Mouse (Mus musculus): Measurements from ENCODE around the gene Ap5z1. TPM values are rescaled to one million over a fixed set of nuclear protein-coding genes. Genes with fewer than 3 reads are reported as not detected.

Gene Ap5z1
- polyA plus RNA-seq, 1 experiment = 6.6 TPM

- H3K79me2 ChIP-seq (ENCODE audit: control insufficient read depth, insufficient read depth) = no peaks in the 10 kb centered on the region
- TF ChIP-seq MYOG (IDR thresholded peaks at IDR 0.05; ENCODE audit: control insufficient read depth, extremely low read depth, insufficient read length) = no peak
- TF ChIP-seq MYOD1 (IDR thresholded peaks at IDR 0.05; ENCODE audit: control insufficient read depth, insufficient read length, low read depth) = no peak
- no peak for TF ChIP-seq CEBPB (IDR thresholded peaks at IDR 0.05; ENCODE audit: low read depth)
- no peak for TF ChIP-seq FOSL1 (IDR thresholded peaks at IDR 0.05; ENCODE audit: insufficient read depth, low read length, poor library complexity, severe bottlenecking)
- TF ChIP-seq MAX (IDR thresholded peaks at IDR 0.05) = no peak
- TF ChIP-seq CTCF (IDR thresholded peaks at IDR 0.05; ENCODE audit: control insufficient read depth, insufficient read depth, insufficient read length) = no peak
- no peak for TF ChIP-seq USF1 (IDR thresholded peaks at IDR 0.05; ENCODE audit: low read depth)
- no peaks in the 10 kb centered on the region for H3K36me3 ChIP-seq (ENCODE audit: control insufficient read depth, insufficient read depth)
- H3K79me3 ChIP-seq (ENCODE audit: low read depth) = no peaks in the 10 kb centered on the region
- no peaks in the 10 kb centered on the region for H3K27me3 ChIP-seq (ENCODE audit: control insufficient read depth, insufficient read depth, insufficient read length)
- no peak overlapping the region for H3K4me3 ChIP-seq (ENCODE audit: insufficient read depth, poor library complexity, severe bottlenecking)
- no peak overlapping the region for H3ac ChIP-seq (ENCODE audit: control insufficient read depth, insufficient read length, low read depth)
Measured at GRCm38 (mm10) chr5:142462641-142462948, 1.1 kb upstream of the Ap5z1 start.

- H3K79me3 ChIP-seq (ENCODE audit: low read depth) = no peaks in the 10 kb centered on the region
- H3K36me3 ChIP-seq (ENCODE audit: control insufficient read depth, insufficient read depth) = no peaks in the 10 kb centered on the region
- H3K79me2 ChIP-seq (ENCODE audit: control insufficient read depth, insufficient read depth) = no peaks in the 10 kb centered on the region
- H3K4me3 ChIP-seq (ENCODE audit: insufficient read depth, poor library complexity, severe bottlenecking) = no peak overlapping the region
- no peaks in the 10 kb centered on the region for H3K27me3 ChIP-seq (ENCODE audit: control insufficient read depth, insufficient read depth, insufficient read length)
- H3ac ChIP-seq (ENCODE audit: control insufficient read depth, insufficient read length, low read depth) = no peak overlapping the region
- TF ChIP-seq MYOG (IDR thresholded peaks at IDR 0.05; ENCODE audit: control insufficient read depth, extremely low read depth, insufficient read length) (no peak), MAX (IDR thresholded peaks at IDR 0.05) (no peak), FOSL1 (IDR thresholded peaks at IDR 0.05; ENCODE audit: insufficient read depth, low read length, poor library complexity, severe bottlenecking) (no peak), CEBPB (IDR thresholded peaks at IDR 0.05; ENCODE audit: low read depth) (no peak), MYOD1 (IDR thresholded peaks at IDR 0.05; ENCODE audit: control insufficient read depth, insufficient read length, low read depth) (no peak), CTCF (IDR thresholded peaks at IDR 0.05; ENCODE audit: control insufficient read depth, insufficient read depth, insufficient read length) (no peak), USF1 (IDR thresholded peaks at IDR 0.05; ENCODE audit: low read depth) (no peak)
Measured at GRCm38 (mm10) chr5:142463011-142463410, 733 bp upstream of the Ap5z1 start.

GRCm38 (mm10) chr5:142468375-142468774 lies 4.6 kb downstream of the Ap5z1 start:
- Histone ChIP-seq H3ac (ENCODE audit: control insufficient read depth, insufficient read length, low read depth) (no peak overlapping the region), H3K4me3 (ENCODE audit: insufficient read depth, poor library complexity, severe bottlenecking) (no peak overlapping the region), H3K36me3 (ENCODE audit: control insufficient read depth, insufficient read depth) (peaks cover 6% of the 10 kb centered on the region), H3K27me3 (ENCODE audit: control insufficient read depth, insufficient read depth, insufficient read length) (no peaks in the 10 kb centered on the region), H3K79me3 (ENCODE audit: low read depth) (no peaks in the 10 kb centered on the region), H3K79me2 (ENCODE audit: control insufficient read depth, insufficient read depth) (no peaks in the 10 kb centered on the region)
- TF ChIP-seq MAX (IDR thresholded peaks at IDR 0.05) (no peak), FOSL1 (IDR thresholded peaks at IDR 0.05; ENCODE audit: insufficient read depth, low read length, poor library complexity, severe bottlenecking) (no peak), USF1 (IDR thresholded peaks at IDR 0.05; ENCODE audit: low read depth) (no peak), MYOG (IDR thresholded peaks at IDR 0.05; ENCODE audit: control insufficient read depth, extremely low read depth, insufficient read length) (no peak), CEBPB (IDR thresholded peaks at IDR 0.05; ENCODE audit: low read depth) (no peak), CTCF (IDR thresholded peaks at IDR 0.05; ENCODE audit: control insufficient read depth, insufficient read depth, insufficient read length) (no peak), MYOD1 (IDR thresholded peaks at IDR 0.05; ENCODE audit: control insufficient read depth, insufficient read length, low read depth) (no peak)

- H3K4me3 ChIP-seq (ENCODE audit: insufficient read depth, poor library complexity, severe bottlenecking) = no peak overlapping the region
- TF ChIP-seq CTCF (IDR thresholded peaks at IDR 0.05; ENCODE audit: control insufficient read depth, insufficient read depth, insufficient read length) = no peak
- TF ChIP-seq MYOG (IDR thresholded peaks at IDR 0.05; ENCODE audit: control insufficient read depth, extremely low read depth, insufficient read length) = no peak
- TF ChIP-seq MAX (IDR thresholded peaks at IDR 0.05) = no peak
- H3ac ChIP-seq (ENCODE audit: control insufficient read depth, insufficient read length, low read depth) = no peak overlapping the region
- no peaks in the 10 kb centered on the region for H3K27me3 ChIP-seq (ENCODE audit: control insufficient read depth, insufficient read depth, insufficient read length)
- no peaks in the 10 kb centered on the region for H3K79me3 ChIP-seq (ENCODE audit: low read depth)
- H3K79me2 ChIP-seq (ENCODE audit: control insufficient read depth, insufficient read depth) = no peaks in the 10 kb centered on the region
- peaks cover 6% of the 10 kb centered on the region for H3K36me3 ChIP-seq (ENCODE audit: control insufficient read depth, insufficient read depth)
Measured at GRCm38 (mm10) chr5:142469796-142470195, 6.1 kb downstream of the Ap5z1 start.

GRCm38 (mm10) chr5:142473696-142474095 lies 10.0 kb downstream of the Ap5z1 start:
- H3K79me2 ChIP-seq (ENCODE audit: control insufficient read depth, insufficient read depth) = no peaks in the 10 kb centered on the region
- H3K4me3 ChIP-seq (ENCODE audit: insufficient read depth, poor library complexity, severe bottlenecking) = no peak overlapping the region
- no peaks in the 10 kb centered on the region for H3K79me3 ChIP-seq (ENCODE audit: low read depth)
- H3K27me3 ChIP-seq (ENCODE audit: control insufficient read depth, insufficient read depth, insufficient read length) = no peaks in the 10 kb centered on the region
- H3ac ChIP-seq (ENCODE audit: control insufficient read depth, insufficient read length, low read depth) = no peak overlapping the region
- H3K36me3 ChIP-seq (ENCODE audit: control insufficient read depth, insufficient read depth) = peaks cover 6% of the 10 kb centered on the region
- TF ChIP-seq MYOG (IDR thresholded peaks at IDR 0.05; ENCODE audit: control insufficient read depth, extremely low read depth, insufficient read length) (no peak), USF1 (IDR thresholded peaks at IDR 0.05; ENCODE audit: low read depth) (no peak), CTCF (IDR thresholded peaks at IDR 0.05; ENCODE audit: control insufficient read depth, insufficient read depth, insufficient read length) (no peak), MAX (IDR thresholded peaks at IDR 0.05) (no peak), FOSL1 (IDR thresholded peaks at IDR 0.05; ENCODE audit: insufficient read depth, low read length, poor library complexity, severe bottlenecking) (no peak), CEBPB (IDR thresholded peaks at IDR 0.05; ENCODE audit: low read depth) (no peak), MYOD1 (IDR thresholded peaks at IDR 0.05; ENCODE audit: control insufficient read depth, insufficient read length, low read depth) (no peak)

- Histone ChIP-seq H3K79me3 (ENCODE audit: low read depth) (no peaks in the 10 kb centered on the region), H3ac (ENCODE audit: control insufficient read depth, insufficient read length, low read depth) (peak overlapping the region; percentile 41), H3K79me2 (ENCODE audit: control insufficient read depth, insufficient read depth) (no peaks in the 10 kb centered on the region), H3K4me3 (ENCODE audit: insufficient read depth, poor library complexity, severe bottlenecking) (no peak overlapping the region), H3K27me3 (ENCODE audit: control insufficient read depth, insufficient read depth, insufficient read length) (no peaks in the 10 kb centered on the region), H3K36me3 (ENCODE audit: control insufficient read depth, insufficient read depth) (no peaks in the 10 kb centered on the region)
- no peak for TF ChIP-seq MYOD1 (IDR thresholded peaks at IDR 0.05; ENCODE audit: control insufficient read depth, insufficient read length, low read depth)
- TF ChIP-seq USF1 (IDR thresholded peaks at IDR 0.05; ENCODE audit: low read depth) = no peak
- no peak for TF ChIP-seq MAX (IDR thresholded peaks at IDR 0.05)
- no peak for TF ChIP-seq CEBPB (IDR thresholded peaks at IDR 0.05; ENCODE audit: low read depth)
- no peak for TF ChIP-seq MYOG (IDR thresholded peaks at IDR 0.05; ENCODE audit: control insufficient read depth, extremely low read depth, insufficient read length)
- TF ChIP-seq FOSL1 (IDR thresholded peaks at IDR 0.05; ENCODE audit: insufficient read depth, low read length, poor library complexity, severe bottlenecking) = no peak
- no peak for TF ChIP-seq CTCF (IDR thresholded peaks at IDR 0.05; ENCODE audit: control insufficient read depth, insufficient read depth, insufficient read length)
Measured at GRCm38 (mm10) chr5:142475669-142476068, 11.9 kb downstream of the Ap5z1 start.
